Mouse (Mus musculus) myocyte (in vitro differentiated cells): ENCODE data around the gene Slc22a23.

Experiments
- E2F4 ChIP-seq: IDR thresholded peaks from one replicate; pipeline ENCODE4 v1.6.1; 2011; ENCODE audit warnings: mild to moderate bottlenecking, control low read depth, moderate library complexity; ENCODE audit not compliant: insufficient read depth
- MYOG ChIP-seq, 3 experiments: IDR thresholded peaks; one replicate each; pipeline ENCODE4 v1.6.1; 2011; ENCODE audit warnings: control low read depth in 2 of 3, low read depth in 2 of 3, mild to moderate bottlenecking in 2 of 3; ENCODE audit not compliant: insufficient read length in 2 of 3, control insufficient read depth in 1 of 3, insufficient read depth in 1 of 3
- POLR2A ChIP-seq: IDR thresholded peaks from one replicate; pipeline ENCODE4 v1.6.1; 2011; ENCODE audit warnings: low read depth, mild to moderate bottlenecking, control low read depth, moderate library complexity; ENCODE audit not compliant: insufficient read length
- USF1 ChIP-seq: IDR thresholded peaks from one replicate; pipeline ENCODE4 v1.6.1; 2011; ENCODE audit warnings: low read depth, mild to moderate bottlenecking, control low read depth, moderate library complexity

GRCm38 (mm10) chr13:34246821-34247220 lies 98.2 kb downstream of the Slc22a23 start:
- TF ChIP-seq E2F4 (no peak), POLR2A (no peak), USF1 (no peak), MYOG (IDR thresholded peaks at IDR 0.05; ENCODE audit: control insufficient read depth in 1 of 3, insufficient read depth in 1 of 3, insufficient read length in 2 of 3, low read depth in 2 of 3) (no peak)
